Mouse (Mus musculus): ENCODE data around the gene Oma1.

DNA sequence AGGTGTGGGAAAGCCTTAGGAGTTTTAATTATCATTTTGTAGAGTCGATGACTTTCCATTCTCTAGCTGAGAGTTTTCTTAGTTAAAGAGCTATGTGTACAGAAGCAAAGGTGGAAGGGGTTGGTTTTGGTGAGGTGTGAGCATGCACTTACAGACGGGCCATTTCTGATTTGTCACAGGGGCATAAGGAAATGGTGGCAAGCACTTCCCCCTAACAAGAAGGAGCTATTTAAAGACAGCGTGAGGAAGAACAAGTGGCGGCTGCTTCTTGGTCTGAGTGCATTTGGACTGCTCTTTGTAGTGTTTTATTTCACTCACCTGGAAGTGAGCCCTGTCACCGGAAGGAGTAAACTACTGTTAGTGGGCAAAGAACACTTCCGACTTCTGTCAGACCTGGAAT, 7.8 kb downstream of the Oma1 start:
- TF ChIP-seq EP300 (IDR thresholded peaks at IDR 0.05) (no peak), CTCF (IDR thresholded peaks at IDR 0.05) (no peak)
